Mouse (Mus musculus) cerebellum, adult 11-12 months (tissue): ENCODE measurements around the gene Ivd.

ENCODE experiments used
- DNase-seq: peaks from one replicate; pipeline ENCODE4 v3.0.0; 2022

Ivd gene

DNA sequence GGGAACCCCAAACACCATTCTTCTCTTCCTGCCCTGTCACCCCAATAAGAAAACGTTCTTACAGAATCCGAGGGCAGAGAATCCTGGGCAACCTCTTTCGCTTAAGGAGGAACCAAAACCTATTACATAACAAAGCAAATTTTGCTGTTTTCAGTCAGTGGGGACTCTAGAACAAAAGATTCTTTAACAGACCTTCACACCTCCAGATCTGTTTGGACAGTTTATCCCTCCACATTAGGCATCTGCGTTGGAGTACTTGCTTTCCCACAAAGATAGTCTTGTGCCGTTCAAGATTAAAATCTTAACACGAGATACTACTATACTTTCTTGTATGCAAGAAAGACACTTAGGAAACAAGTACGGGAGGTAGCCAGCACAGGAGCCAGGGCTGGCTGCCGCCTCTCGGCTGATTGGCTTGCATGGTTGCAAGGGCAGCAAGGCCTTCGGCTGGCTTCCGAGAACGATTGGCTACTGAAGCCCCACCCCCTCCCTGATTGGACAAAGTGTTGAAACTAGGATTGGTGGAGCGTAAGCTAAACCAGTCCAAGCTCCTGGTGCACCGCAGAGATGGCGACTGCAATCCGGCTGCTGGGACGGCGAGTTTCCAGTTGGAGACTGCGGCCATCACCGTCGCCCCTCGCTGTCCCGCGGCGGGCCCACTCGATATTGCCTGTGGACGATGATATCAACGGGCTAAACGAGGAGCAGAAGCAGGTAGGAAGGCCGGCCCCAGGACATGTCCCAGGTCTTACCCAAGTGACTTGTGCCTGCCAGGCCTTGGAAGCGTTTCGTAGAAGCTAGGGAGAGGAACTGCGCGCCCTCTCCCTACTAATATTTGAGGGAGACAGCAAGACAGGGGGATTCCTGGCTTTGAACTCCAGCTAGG, at the start of gene Ivd:
Gene Ivd, plus strand, starts transcription at position 501 of the 886 bp plus-strand sequence.
- DNase-seq: peak; percentile 94

DNA sequence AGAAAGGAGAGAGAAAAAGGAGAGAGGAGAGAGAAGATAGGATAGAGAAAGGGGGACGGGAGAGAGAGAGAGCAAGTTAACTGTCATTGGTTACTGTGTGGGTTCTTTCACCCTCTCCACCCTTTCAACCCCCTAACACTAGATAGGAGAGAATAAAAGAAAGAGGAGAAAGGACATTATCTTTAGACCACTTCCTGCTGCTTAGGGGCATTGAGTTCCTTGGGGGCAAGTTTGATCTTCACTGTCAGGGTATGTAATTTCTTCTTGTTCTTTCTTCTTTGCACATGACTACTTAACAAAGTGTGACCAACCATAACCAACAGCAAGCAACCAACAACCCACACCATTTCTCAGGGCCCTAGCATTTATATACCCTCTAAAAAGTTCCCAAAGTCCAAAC, 49.0 kb upstream of the Ivd start:
- DNase-seq: no peak

DNA sequence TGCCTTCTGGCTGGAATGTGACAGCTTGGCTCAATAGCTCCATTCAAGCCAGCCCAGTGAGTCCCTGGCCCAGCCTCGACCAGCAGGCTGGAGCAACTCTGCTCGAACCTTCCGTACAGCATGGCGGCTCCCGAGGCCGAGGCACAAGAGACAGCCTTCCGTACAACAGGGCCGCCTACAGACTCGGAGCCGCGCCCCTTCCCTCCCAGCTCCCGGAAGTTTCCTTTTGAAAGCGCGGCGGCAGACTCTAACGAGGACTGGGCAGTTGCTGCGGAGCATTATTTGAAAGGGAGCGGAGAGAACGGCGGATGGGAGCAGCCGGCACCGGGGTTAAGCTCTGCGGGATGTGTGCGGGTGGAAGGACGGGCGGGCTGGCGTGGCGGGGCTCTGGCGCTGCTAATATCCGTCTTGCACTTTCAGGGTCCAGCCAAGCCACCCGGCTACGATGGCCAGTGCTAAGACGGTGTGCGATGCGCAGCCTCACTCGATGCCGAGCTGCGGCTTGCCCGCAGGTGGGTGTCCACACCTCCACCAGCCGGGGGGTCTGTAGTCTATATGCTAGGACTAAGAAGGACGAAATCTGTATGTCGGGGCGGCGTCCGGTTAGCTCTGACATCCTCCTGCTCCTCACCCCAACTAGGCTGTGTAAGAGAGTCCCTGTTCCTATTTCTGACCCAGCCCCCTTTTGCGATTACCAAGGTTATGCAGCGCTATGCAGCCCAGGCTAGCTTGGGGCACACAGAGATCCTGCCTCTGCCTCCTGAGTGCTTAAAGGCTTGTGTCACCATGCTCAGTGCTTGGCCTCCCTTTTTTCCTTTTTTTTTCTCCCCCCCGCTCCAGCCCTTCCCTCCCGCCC, 47.5 kb upstream of the Ivd start, which contains the start of gene Knstrn:
Gene Knstrn, plus strand, starts transcription at position 23 of the 856 bp plus-strand sequence.
- DNase-seq: peak; percentile 87

DNA sequence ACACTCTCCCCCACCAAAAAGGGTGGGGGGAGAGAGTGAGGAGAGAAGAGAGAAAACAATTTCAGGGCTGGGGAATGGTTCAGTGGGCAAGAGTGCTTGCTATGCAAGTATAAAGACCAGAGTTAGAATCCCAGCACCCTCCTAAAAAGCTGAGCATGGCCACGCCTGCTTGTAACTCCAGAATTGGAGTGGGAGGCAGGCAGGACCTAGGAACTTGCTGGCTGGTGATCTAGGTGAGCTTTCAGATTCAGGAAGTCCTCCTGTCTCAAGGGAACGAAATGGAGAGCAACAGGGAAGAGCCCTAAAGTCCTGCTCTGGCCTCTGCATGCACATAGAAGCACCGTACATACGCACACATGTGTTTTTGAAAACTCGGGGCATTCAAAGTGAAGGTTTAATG, 39.0 kb upstream of the Ivd start:
- DNase-seq: no peak

DNA sequence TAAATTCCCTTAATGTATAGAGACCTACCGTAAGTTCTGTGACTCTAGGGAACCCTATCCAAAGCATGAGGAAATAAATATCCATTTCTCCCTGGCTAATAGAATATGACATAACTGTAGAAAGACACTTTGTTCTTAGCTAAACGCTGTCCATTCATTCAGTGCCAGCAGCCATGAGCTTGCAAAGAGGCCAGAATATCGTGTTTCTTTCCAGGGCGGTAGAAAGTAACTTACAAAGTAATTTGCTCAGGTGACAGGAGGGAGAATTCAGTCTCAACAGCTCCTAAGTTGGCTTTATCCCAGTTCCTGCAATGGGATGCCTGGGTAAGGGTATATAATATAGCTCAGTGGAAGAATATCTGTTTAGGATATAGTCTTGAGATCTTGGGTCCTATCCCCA, 37.4 kb upstream of the Ivd start:
- DNase-seq: no peak

DNA sequence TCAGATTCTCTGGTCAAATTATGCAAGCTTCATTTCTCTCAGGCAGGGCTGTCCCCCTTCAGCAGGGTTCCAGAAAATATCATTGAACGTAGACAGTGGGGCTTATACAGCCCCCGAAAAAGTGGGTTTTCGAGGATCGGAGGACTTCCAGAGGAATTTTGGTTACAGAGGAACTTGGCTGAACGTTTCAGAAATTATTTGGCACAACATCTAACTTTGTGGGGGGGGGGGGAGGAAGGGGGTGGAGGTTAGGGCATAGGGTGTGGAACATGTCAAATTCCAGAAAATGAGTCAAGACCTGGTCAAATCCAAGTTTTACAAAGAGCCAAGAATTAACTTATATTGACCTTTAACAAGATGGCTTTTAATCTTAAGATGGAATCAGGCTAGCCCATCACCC, 32.7 kb upstream of the Ivd start:
- no peak for DNase-seq

DNA sequence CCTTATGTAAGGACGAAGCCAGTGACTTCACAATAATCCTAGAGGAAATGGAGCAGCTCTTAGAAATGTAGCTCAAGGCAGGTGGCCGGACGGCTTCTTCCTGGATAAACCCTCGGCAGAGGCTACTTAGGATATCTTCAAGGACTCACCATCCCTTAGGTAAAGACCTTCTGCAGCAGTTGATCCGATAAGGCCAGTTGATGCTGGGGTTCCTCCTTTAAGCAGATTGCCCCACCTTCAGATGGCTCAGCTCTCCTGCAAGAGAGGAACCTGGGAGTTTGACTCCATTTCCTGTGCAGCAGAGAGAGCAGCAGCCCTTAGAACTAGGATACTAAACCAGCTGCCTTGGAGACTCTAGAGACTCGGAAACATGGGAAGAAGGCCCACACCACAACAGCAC, 27.7 kb upstream of the Ivd start:
- DNase-seq: no peak

DNA sequence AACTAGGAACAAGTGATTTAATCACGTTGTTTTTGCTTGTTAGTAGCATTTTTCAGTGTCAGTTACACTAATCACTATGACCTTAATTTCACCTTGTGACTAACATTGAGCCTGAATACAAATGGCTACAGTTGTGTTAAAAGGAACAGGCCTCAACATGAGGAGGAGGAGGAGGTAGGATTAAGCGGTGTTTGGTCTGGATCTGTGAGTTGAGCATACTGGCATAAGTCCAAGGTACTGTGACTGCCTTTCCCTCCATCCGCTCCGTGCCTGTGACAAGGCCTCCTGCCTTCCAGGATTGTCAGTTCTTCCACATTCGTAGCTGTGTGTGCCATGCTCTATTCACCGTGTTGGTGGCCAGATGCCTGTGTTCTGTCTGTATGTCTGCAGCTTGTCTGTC, 26.6 kb upstream of the Ivd start:
- no peak for DNase-seq

DNA sequence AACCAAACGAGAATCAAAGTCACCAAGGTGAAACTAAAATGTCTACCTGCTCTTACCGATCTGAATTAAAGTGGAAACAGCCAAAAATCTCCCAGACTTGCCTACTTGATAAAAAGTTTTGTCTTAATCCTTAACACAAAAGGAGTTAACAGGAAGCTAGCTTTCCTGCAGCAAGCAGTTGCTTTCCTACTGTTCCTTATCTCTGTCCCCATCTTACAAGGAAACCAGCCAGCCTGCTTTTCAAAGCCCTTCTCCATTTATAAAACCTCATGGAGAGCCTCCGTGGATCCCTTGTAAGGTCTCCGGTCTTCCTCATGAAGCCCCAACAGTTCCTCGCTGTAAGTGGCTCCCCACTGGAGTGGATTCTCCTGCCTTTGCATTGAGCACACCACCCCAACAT, 23.4 kb upstream of the Ivd start:
- DNase-seq: no peak

DNA sequence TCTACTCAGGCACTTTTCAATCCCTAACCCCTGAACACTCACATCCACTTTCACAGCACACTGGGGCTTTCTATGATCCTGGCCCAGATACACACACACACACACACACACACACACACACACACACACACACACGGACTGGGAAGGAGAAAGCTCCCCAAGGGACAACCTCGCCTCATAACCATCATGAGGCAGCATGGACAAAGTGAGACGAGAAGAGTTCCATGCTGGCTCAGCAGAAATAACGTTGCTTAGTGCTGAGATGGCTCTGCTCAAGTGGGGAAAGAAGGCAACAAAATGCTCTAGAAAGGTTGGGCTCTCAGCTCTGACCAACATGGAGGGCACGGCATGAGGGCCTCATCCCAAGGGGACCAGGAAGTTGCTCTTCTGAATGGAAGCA, 20.6 kb upstream of the Ivd start:
- no peak for DNase-seq

DNA sequence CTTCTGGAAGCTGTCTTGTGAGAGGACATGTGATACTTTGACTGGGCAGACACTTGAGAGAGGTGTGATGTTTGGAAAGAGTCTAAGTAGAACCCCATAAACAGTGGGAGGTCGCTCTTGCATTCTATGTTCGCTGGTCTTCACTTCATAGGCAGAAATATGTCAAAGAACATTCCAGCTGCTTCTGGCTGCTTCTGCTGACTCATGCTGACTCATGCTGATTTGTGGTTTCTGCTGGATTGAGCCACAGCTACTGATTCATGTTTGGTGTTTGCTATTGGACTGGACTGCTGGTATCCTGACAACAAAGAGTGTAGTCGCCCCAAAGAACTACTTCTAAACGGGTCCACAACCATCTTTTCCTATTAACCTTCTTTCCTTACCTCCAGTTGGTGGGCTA, 20.0 kb upstream of the Ivd start:
- no peak for DNase-seq

DNA sequence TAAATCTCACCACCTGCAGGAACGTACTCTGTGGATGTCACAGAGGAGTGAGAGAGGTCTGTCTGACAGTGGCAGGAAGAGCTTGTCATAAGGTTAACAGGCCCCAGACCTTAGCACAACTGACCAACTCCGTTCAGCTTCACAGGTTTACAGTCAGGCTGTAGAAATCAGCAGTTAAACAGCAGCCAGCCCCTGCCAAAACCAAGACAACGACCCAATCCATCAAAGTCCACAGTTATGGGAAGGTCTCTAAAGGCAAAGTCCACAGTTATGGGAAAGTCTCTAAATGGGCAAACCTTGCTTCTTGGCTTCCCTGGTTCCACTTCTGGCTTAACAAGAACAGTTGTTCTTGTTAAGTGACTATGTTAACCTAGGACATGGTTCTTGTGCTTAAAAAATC, 17.3 kb upstream of the Ivd start:
- no peak for DNase-seq

DNA sequence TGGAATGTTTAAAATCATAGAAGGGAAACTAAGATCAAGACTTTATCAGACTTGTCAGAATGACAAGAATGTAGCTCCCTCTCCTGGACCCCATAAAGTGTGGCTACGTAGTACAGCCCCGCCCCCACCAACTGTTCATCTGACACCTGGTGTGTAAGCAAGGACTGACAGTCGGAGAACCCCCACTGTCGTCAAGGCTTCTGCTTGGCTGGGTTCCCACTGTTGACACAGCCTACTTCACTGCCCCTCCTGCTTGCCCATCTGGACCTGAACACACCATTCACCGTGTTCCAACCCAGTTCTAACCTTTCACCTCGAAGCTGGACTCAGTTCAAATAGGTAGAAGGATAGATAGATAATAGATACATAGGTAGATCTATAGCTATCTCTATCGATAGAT, 15.5 kb upstream of the Ivd start:
- DNase-seq: no peak

DNA sequence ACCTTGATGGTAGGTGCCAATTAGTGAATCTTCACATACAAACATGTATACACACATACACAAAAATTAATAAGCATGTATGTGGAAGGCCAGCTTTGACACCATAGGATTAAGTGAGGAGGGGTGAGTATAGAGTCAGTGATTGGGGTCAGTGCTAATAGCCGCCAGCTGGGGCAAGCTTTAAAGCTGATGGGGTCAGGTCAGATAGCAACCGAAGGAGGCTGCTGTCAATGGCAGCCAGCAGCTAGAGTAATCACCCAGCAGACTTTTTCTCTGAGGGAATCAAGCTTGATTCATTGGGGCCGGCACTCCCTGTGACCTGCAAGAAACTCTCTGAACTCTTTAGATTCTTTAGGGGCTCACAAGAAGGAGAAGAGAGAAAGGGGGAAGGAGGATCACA, 10.0 kb upstream of the Ivd start:
- DNase-seq: no peak

DNA sequence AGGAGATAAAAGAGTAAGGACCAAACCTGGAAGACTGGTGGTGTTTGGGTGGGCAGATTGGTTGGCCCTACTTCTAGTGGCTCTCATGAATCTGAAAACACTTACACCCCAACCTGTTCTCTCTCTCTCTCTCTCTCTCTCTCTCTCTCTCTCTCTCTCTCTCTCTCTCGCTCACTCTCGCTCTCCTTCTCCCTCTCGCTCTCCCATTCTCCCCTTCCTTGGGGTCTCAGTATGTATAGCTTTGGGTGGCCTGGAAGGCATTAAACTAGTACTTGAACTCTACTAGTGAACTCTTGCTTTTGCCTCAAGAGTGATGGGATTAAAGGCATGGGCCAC, 554 bp downstream of the Ivd start:
- DNase-seq: no peak

DNA sequence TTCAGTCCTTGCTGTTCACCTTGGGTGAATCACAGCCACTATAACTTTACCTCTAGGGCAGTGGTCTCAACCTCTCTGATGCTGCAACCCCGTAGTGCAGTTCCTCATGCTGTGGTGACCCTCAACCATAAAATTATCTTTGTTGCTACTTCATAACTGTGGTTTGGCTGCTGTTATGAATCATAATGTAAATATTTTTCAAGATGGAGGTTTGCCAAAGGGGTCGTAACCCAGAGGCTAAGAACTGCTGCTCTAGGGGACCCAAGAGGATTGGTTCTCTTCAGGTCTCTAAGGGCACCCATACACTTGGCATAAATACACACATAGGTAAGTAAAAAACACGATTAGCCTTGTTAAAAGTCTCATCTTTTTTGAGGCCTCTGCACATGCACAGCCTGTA, 8.8 kb downstream of the Ivd start:
- DNase-seq: no peak

DNA sequence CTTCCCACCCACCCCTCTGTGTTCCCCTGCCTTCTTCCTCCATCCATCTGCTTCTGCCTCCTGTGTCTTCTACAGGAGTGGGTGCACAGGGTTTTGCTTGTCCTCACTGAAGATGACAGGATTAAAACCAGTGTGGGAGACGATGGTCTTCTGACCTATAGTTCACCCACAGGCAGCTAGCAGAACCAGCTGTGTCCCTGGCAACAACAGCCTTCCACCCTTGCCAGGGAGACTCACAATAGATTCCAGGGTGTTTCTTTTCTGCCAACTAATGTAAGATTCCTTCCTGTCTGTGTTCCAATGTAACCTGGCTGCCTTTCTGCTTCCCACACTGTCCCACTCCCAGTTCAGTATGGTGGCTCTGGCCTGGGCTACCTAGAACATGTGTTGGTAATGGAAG, 9.3 kb downstream of the Ivd start:
- DNase-seq: no peak

DNA sequence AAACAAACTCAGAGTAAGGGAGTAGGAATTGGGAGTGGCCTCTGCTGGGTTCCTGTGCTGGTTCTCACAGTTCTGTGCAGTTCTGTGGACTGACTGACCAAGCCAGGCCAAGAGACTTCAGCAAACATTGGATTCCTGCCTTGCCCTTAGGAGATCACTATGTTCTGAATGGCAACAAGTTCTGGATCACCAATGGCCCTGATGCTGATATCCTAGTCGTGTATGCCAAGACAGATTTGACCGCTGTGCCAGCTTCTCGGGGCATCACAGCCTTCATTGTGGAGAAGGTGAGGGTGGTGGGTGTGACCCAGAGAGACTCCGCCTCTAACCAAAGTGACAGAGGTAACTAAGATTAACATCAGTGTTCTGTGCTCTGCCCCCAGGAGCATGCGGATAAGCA, 11.3 kb downstream of the Ivd start:
- DNase-seq: no peak

DNA sequence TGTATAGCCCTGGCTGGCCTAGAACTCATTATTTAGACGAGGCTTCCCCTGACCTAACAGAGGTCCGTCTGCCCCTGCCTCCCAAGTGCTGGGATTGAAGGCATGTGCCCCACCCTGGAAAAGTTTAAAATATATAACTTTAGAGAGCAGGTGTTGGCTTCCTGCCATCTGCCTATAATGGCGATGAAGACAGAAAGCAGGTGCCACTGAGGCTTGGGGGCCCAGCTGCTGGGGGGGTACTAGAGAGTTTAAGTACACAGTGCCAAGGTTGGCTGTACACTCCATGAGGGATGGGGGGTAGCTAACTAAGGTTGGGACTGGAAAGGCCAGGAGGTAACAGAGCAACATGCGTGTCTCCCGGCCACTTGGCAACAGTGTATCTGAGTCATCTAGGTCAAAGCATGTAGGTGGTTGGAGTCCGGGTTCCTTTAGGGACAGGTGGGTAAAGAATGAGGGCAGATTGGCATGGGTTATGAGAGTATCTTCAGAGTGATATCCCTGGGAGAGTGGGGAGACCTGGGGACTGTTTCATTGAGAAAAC, 12.2 kb downstream of the Ivd start:
- peak; percentile 49 for DNase-seq

DNA sequence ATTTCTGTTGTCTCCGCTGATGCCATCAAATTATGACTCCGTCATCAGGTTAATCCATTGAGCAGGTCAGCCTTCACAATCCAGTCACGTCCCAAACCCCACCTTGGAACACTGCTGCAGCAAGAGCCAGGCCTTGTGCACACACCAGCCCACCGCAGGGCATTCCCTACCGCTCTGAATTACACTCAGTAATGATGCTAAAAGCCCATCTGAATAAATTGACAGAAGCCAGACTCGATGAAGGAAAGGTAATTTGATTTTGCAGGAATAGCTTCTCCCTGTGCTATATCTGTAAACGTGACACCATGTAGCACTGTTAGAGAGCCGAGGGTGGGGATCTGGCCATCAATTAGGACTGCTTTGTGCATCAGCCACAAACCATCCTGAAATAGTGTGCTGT, 13.6 kb downstream of the Ivd start:
- DNase-seq: no peak

DNA sequence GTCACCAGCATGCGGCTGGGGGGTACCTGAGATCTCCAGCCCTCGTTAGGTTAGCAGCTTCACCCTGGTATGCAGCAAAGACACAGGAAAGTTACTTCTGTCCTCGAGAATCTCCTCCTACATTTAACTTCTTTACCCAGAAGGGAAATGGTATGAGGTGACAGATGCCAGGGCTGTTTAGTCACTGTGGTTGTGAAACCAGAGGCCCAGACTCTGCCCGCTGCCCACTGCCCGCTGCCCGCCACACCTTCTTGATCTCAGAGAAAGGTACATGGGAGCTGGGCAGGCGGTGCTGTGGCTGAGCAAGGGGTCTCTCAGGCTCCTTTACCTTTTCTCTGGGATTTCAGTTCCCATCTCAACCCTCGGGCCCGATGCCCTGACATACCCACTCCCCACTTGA, 14.7 kb downstream of the Ivd start:
- no peak for DNase-seq

DNA sequence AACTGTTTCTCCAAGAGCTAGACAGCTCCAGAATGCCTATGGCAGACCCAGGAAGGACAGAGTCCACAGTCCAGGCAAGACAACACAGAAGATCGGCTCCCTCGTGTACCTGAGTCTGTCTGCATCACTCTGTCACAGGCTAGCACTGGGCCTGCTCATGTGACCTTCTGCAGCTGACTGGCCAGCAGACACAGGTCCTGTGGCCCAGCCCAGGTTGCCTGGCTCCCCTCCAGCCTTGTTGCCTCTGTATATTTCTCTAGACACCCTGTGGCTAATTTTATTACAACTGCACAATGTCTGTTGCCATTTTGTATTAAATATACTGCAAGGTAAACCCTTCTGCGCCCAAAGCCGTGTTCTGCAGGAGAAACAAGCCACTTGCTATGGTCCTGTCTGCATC, 19.3 kb downstream of the Ivd start:
- no peak for DNase-seq

DNA sequence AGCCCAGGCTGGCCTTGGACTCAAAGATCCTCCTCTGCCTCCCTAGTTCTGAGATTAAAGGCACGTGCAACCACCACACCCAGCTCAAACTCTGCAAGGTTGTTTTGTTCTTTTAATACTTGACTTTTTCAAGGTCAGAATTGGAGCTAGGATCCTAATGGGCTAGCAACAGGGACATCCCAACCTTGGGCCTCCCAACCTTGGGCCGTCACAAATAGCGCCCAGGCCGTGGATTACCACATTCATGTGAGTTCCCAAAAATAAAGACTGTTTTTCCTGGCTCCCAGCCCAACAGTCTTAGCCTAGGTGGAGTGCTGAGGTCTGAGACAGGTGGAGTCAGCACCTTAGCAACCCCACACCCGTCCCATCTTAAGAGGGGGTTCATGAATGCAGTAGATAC, 20.2 kb downstream of the Ivd start:
- no peak for DNase-seq
